Mouse (Mus musculus) adipocyte (in vitro differentiated cells): ENCODE data around the gene Tbx3.

Source experiments
- DNase-seq: peaks from one replicate; pipeline ENCODE4 v3.0.0-alpha.2; 2016; ENCODE audit warnings: low spot score

Tbx3 gene

GRCm38 (mm10) chr5:119662326-119662725 lies 8.1 kb upstream of the Tbx3 start:
- DNase-seq, result no peak

GRCm38 (mm10) chr5:119662731-119663130 lies 7.7 kb upstream of the Tbx3 start:
- no peak for DNase-seq

GRCm38 (mm10) chr5:119663241-119663640 lies 7.2 kb upstream of the Tbx3 start:
- DNase-seq, result no peak

GRCm38 (mm10) chr5:119663747-119664146 lies 6.7 kb upstream of the Tbx3 start:
- DNase-seq, result no peak

GRCm38 (mm10) chr5:119665739-119666138 lies 4.7 kb upstream of the Tbx3 start:
- DNase-seq, result no peak

- no peak for DNase-seq
These were observed 3.0 kb upstream of the Tbx3 start for GRCm38 (mm10) chr5:119667356-119667940.

GRCm38 (mm10) chr5:119668191-119668912 lies 2.1 kb upstream of the Tbx3 start:
- no peak for DNase-seq

GRCm38 (mm10) chr5:119668913-119669411 lies 1.5 kb upstream of the Tbx3 start:
- DNase-seq, result no peak

GRCm38 (mm10) chr5:119669741-119670565 lies 516 bp upstream of the Tbx3 start:
- peak; percentile 74 for DNase-seq

- peak; percentile 87 for DNase-seq
These were observed 794 bp downstream of the Tbx3 start for GRCm38 (mm10) chr5:119671124-119671801.

GRCm38 (mm10) chr5:119671965-119672347 lies 1.5 kb downstream of the Tbx3 start:
- DNase-seq, result peak; percentile 56

GRCm38 (mm10) chr5:119672348-119672983 lies 2.0 kb downstream of the Tbx3 start:
- peak; percentile 39 for DNase-seq

- DNase-seq, result peak; percentile 48
These were observed 2.6 kb downstream of the Tbx3 start for GRCm38 (mm10) chr5:119672984-119673600.

- DNase-seq, result no peak
These were observed 3.5 kb downstream of the Tbx3 start for GRCm38 (mm10) chr5:119673716-119674605.

GRCm38 (mm10) chr5:119674606-119675330 lies 4.3 kb downstream of the Tbx3 start:
- DNase-seq, result no peak

GRCm38 (mm10) chr5:119676245-119676644 lies 5.8 kb downstream of the Tbx3 start:
- DNase-seq, result no peak

- DNase-seq, result no peak
These were observed 8.0 kb downstream of the Tbx3 start for GRCm38 (mm10) chr5:119678516-119678915.

- DNase-seq, result no peak
These were observed 8.6 kb downstream of the Tbx3 start for GRCm38 (mm10) chr5:119679084-119679483.

- no peak for DNase-seq
These were observed 9.3 kb downstream of the Tbx3 start for GRCm38 (mm10) chr5:119679614-119680328.
